Mouse (Mus musculus) G1E (cell line): ENCODE measurements around the gene Amy2a3. TPM values are rescaled to one million over a fixed set of nuclear protein-coding genes. Genes with fewer than 3 reads are reported as not detected.
"Not testable (repeated sequence)": the region's sequence is repeated elsewhere in the genome, so short reads cannot be mapped to it uniquely, and the experiment has no call there.

Experiments used
- ATAC-seq: 2 replicates; pipeline ENCODE4 v1.8.0; 2016; ENCODE audit warnings: mild to moderate bottlenecking; ENCODE audit not compliant: insufficient number of reproducible peaks, poor library complexity, low FRiP score, severe bottlenecking; ENCODE audit errors: extremely low read depth
- DNase-seq: peaks from one replicate; pipeline ENCODE4 v3.0.0; 2012; ENCODE audit warnings: low spot score
- H3K27me3 ChIP-seq: 2 replicates; pipeline ENCODE4 v1.6.1; 2012; ENCODE audit warnings: mild to moderate bottlenecking, low read length, inconsistent platforms; ENCODE audit not compliant: insufficient read depth
- H3K36me3 ChIP-seq: replicated peaks from 2 replicates; pipeline ENCODE3; 2012; ENCODE audit warnings: mild to moderate bottlenecking, inconsistent platforms
- H3K4me1 ChIP-seq: 2 replicates; pipeline ENCODE4 v1.6.1; 2012; ENCODE audit warnings: low read depth, low read length, inconsistent platforms, mixed read lengths; ENCODE audit not compliant: insufficient read depth
- H3K4me3 ChIP-seq: 2 replicates; pipeline ENCODE4 v1.5.1; 2012; ENCODE audit warnings: low read depth, mild to moderate bottlenecking, inconsistent platforms, low read length, moderate library complexity, mixed read lengths
- H3K9me3 ChIP-seq: replicated peaks from 2 replicates; pipeline ENCODE4 v1.6.1; 2012; ENCODE audit warnings: inconsistent platforms
- polyA plus RNA-seq: library from polyadenylated mRNA; stranded (reverse); fragments of >175 nt; gene quantifications from 2 replicates; pipeline ENCODE4 v1.2.3, GENCODE M21; 2012
- total RNA-seq, 2 experiments: library from RNA; stranded (forward) in 1 of 2; stranded (reverse) in 1 of 2; fragments of 200-1000 nt in 1 of 2; fragments of >200 nt in 1 of 2; fragmentation: Nextera tagmentation in 1 of 2; gene quantifications; 2 replicates each; pipeline ENCODE4 v1.2.3; 2014 to 2017

Amy2a3 gene
- not detected in 2 replicates for total RNA-seq (2014; fragmentation: Nextera tagmentation)
- total RNA-seq (2017), result 0.05 and 0.06 TPM in 2 replicates
- polyA plus RNA-seq, result not detected in 2 replicates

GRCm38 (mm10) chr3:113323952-113324351 lies at the start of gene Amy2a3:
Gene Amy2a3, minus strand, starts transcription at chr3:113324052.
- H3K36me3 ChIP-seq, H3K27me3 ChIP-seq, DNase-seq, H3K4me1 ChIP-seq, ATAC-seq, H3K9me3 ChIP-seq, H3K4me3 ChIP-seq: not testable (repeated sequence)

GRCm38 (mm10) chr3:113356558-113356957 lies 32.7 kb upstream of the Amy2a3 start, which contains the start of gene Amy2a2:
Gene Amy2a2, minus strand, starts transcription at chr3:113356658.
- H3K4me3 ChIP-seq, result not testable (repeated sequence)

GRCm38 (mm10) chr3:113345484-113345883 lies 21.6 kb upstream of the Amy2a3 start:
- not testable (repeated sequence) for DNase-seq, H3K4me1 ChIP-seq, H3K9me3 ChIP-seq, H3K4me3 ChIP-seq, ATAC-seq, H3K27me3 ChIP-seq, H3K36me3 ChIP-seq

More at GRCm38 (mm10) chr3:113356558-113356957, 32.7 kb upstream of the Amy2a3 start, which contains the start of gene Amy2a2:
- not testable (repeated sequence) for DNase-seq, H3K27me3 ChIP-seq, ATAC-seq, H3K36me3 ChIP-seq, H3K9me3 ChIP-seq, H3K4me1 ChIP-seq

- not testable (repeated sequence) for H3K36me3 ChIP-seq, H3K9me3 ChIP-seq, ATAC-seq, H3K4me3 ChIP-seq, H3K4me1 ChIP-seq, DNase-seq, H3K27me3 ChIP-seq
Observed at GRCm38 (mm10) chr3:113312937-113313336, 10.9 kb downstream of the Amy2a3 start.

GRCm38 (mm10) chr3:113291349-113291748 lies 32.5 kb downstream of the Amy2a3 start, which contains the start of gene Amy2a4:
Gene Amy2a4, minus strand, starts transcription at chr3:113291449.
- H3K27me3 ChIP-seq, H3K4me1 ChIP-seq, ATAC-seq, H3K4me3 ChIP-seq, H3K9me3 ChIP-seq, DNase-seq, H3K36me3 ChIP-seq: not testable (repeated sequence)

GRCm38 (mm10) chr3:113280285-113280684 lies 43.6 kb downstream of the Amy2a3 start:
- not testable (repeated sequence) for H3K4me3 ChIP-seq, H3K4me1 ChIP-seq, DNase-seq, H3K27me3 ChIP-seq, H3K36me3 ChIP-seq, ATAC-seq, H3K9me3 ChIP-seq

- not testable (repeated sequence) for ATAC-seq, H3K4me1 ChIP-seq, DNase-seq, H3K36me3 ChIP-seq, H3K4me3 ChIP-seq, H3K27me3 ChIP-seq, H3K9me3 ChIP-seq
Observed at GRCm38 (mm10) chr3:113279586-113279985, 44.3 kb downstream of the Amy2a3 start.

Other genes starting within 250 kb of the Amy2a3 start
- gene Amy2a5, start 65.2 kb downstream of the Amy2a3 start, total RNA-seq (2014; fragmentation: Nextera tagmentation), result not detected in 2 replicates
- gene Amy2a5, start 65.2 kb downstream of the Amy2a3 start, total RNA-seq (2017), result 0.05 TPM in 1 of 2 replicates, not detected in the other
- not detected in 2 replicates for gene Amy2a5, start 65.2 kb downstream of the Amy2a3 start, polyA plus RNA-seq
- gene Amy2a4, start 32.6 kb downstream of the Amy2a3 start, total RNA-seq (2014; fragmentation: Nextera tagmentation), result not detected in 2 replicates
- gene Amy2a4, start 32.6 kb downstream of the Amy2a3 start, total RNA-seq (2017), result 0.05 and 0.06 TPM in 2 replicates
- gene Amy2a4, start 32.6 kb downstream of the Amy2a3 start, polyA plus RNA-seq, result not detected in 2 replicates
- not detected in 2 replicates for gene Amy2a2, start 32.6 kb upstream of the Amy2a3 start, total RNA-seq (2014; fragmentation: Nextera tagmentation)
- 0.05 and 0.06 TPM in 2 replicates for gene Amy2a2, start 32.6 kb upstream of the Amy2a3 start, total RNA-seq (2017)
- not detected in 2 replicates for gene Amy2a2, start 32.6 kb upstream of the Amy2a3 start, polyA plus RNA-seq
- not detected in 2 replicates for gene Amy2a1, start 208.4 kb upstream of the Amy2a3 start, total RNA-seq (2014; fragmentation: Nextera tagmentation)
- gene Amy2a1, start 208.4 kb upstream of the Amy2a3 start, total RNA-seq (2017), result not detected in 2 replicates
- not detected in 2 replicates for gene Amy2a1, start 208.4 kb upstream of the Amy2a3 start, polyA plus RNA-seq